Mouse (Mus musculus): Measurements from ENCODE around the gene Tbc1d5.

- TF ChIP-seq CTCF (IDR thresholded peaks at IDR 0.05; ENCODE audit: low read depth), result no peak
- no peak for TF ChIP-seq EP300 (IDR thresholded peaks at IDR 0.05; ENCODE audit: low read depth)
Observed at GRCm38 (mm10) chr17:51221075-51221474, 41.9 kb upstream of the Tbc1d5 start.
